Mouse (Mus musculus): ENCODE measurements at regions not wholly inside any gene's neighbourhood (a gene's known extent, or its start where the extent isn't known, plus 50 kb on each side); places are given as distances from the start of the nearest gene placed in this dataset.
A peak's percentile ranks its signal among the peaks of the same experiment; 100 is the strongest.

DNA sequence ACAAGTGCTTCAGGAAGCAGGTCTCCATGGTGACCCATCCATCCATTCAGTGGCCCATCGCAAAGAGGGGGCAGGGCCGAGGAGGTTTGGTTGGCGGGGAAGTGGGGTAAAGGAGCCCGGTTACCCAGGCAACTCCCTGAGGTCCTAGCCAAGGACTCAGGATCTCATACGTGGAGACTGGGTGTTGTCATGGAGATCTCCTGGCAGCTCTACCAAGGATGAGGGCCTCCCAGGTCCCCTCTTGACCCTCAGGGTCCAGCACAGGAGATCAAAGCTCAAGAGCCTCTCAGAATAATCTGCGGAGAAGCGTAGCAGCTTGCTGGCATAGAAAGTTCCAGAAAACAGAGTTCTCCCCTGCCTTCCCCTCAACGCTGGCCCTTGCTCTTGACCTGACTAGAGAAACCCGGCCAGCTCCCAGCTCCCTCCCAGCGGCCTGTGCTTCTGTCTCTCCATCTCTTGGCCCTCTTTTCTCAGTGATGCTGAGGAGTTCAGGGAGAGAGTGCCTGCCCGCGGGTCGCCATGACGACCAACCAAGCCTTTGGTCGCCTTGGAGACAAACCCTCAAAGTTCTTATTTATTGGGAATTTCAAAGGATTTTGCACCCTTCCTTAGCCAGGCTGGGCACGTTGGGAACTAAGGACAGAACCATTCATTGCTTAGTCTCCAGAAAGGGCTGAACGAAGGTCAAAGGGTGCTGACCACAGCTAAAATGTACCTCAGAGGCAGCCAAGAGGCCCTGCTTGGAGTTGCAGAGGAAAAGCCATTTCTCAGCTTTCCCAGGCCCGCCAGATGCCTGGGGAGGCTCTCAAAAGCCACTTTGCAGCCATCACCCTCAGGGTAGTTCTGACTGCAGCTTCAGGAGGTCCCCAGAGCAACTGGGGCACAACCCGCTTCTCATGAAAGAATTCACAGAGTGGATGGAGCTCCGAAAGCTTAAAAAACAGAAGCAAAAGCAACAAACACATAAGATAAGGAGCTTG is 60.0 kb downstream of the Ubiad1 start:
- DNase-seq (ENCODE audit: low read depth, low spot score), result peak; percentile 63

DNA sequence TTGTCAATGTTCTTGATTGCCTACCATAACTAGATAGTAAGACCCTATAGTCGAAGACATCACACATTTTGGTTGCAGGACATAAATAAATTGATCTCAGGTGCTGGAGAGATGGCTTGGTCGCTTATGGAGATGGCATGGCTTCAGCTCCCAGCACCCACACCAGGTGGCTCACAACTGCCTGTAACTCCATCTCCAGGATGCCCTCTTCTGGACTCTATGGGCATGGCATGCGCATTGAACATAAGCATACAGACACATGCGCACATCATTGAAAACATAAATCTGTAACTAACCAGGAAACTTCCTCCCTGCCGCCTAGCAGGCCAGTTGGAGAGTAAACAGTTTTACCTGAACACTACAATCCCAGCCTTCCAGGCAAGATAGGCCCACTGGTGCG is 64.0 kb downstream of the Ubiad1 start:
- peak; percentile 61 for DNase-seq (ENCODE audit: low read depth, low spot score)

DNA sequence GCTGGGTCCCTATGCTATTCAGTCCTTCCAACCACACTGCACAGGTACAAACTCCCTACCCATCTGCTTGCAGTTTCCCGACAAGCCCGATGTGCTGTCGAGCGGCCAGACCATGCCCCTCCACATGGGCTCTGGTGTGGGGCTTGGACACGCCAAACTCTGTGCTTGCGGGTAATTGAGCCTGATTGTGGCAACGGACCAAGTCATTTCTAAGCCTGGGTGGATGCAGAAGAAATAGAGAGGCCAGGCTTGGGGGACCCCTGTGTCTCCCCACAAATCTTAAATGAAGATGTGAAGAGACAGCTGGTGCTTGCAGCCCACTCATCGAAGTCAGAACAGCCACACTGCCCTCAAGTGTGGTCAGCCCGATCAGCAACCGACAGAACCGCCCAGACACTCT is 66.1 kb downstream of the Ubiad1 start:
- no peak for DNase-seq (ENCODE audit: low read depth, low spot score)

DNA sequence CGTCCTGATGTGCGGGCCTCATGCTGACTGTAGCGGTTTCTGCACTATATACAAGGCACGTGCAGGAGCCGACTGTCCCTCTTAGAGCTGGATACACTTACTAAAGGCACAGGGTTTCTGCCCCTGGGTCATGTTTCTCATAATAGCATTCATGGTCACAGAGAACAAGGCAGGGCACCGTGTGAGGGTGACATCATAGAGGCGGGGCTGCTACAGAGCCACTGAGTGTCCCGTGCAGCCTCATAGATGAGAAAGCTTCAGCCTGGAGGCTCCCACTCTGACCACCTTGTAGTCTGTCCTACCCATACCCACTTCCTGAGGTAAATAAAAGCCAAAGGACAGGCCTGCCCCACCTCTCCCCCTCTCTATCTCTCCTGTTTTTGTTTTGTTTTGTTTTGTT is 67.2 kb downstream of the Ubiad1 start:
- DNase-seq (ENCODE audit: low read depth, low spot score), result no peak

DNA sequence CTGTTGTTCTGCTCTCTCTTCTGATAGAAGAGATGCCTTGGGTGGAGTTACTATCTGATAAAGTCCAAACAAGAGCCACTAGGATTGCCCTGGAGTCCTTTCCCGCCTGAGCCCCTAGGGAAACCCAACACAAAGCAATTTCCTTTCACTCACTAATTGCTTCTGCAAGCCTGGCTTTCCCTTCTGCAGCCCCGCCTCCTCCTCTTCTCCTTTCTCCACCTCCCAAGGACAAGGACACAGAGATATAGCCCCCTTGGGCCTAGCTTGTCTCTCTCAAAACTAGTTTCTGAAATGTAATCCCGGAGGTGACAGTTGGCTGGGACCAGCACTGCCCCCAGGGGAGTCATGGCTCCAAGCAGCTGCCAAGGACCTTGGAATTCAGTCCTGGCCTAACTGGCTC is 68.1 kb downstream of the Ubiad1 start:
- peak; percentile 20 for DNase-seq (ENCODE audit: low read depth, low spot score)

DNA sequence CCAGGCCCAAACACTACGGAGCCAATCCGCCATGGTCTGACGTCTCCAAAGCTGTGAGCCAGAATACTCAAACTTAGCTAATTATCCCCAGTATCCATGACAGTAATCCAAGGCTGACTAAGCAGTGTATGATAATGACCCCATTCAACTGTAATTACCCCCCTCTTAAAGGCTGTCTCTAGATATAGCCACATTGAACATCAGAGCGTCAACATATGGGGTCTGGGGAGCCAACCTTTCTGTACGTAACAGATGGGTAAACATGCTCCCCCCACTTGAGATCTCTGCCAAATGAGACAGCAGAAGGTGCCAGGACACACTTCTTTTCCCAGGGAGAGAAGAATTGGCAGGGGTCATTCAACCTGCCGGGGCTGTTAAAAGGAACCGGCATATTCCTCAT is 73.1 kb downstream of the Ubiad1 start:
- no peak for DNase-seq (ENCODE audit: low read depth, low spot score)

DNA sequence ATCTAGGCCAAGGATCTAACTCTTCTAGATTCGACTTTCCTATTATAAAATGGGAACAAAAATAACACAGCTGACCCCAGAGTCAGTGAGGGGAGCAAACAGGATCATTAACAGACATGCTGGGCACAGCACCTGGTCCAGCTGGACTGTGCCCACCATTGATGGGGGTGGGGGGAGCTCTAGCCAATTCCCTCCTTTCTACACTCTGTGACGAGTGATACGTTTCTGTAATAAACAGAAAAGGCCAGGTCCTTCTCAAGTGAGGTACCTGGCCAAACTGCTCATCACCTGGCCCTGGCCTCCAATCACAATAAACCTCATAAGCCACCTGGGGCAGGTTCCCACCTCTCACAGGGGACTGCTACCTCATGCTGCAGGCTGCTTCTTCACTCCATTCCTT is 76.9 kb downstream of the Ubiad1 start:
- DNase-seq (ENCODE audit: low read depth, low spot score), result no peak

DNA sequence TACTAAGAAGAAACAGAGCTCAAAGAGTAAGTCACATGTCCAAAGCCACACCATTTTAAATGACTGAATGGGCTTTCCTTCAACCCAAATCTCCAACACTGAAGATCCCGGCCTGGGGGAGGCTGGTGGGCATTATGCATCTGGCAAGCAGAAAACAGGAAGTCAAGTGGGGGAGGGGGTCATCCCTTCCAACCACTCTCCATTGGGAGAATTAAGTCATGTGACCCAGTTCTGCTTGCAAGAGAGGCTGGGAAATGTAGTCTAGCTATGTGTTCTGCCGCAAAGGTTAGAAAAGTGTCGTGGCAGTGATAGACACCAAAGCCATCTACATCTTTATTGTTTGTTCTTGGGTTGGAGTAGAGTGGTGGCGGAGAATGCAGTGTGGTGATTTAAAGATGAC is 78.0 kb upstream of the Disp3 start:
- peak; percentile 84 for DNase-seq (ENCODE audit: low read depth, low spot score)

DNA sequence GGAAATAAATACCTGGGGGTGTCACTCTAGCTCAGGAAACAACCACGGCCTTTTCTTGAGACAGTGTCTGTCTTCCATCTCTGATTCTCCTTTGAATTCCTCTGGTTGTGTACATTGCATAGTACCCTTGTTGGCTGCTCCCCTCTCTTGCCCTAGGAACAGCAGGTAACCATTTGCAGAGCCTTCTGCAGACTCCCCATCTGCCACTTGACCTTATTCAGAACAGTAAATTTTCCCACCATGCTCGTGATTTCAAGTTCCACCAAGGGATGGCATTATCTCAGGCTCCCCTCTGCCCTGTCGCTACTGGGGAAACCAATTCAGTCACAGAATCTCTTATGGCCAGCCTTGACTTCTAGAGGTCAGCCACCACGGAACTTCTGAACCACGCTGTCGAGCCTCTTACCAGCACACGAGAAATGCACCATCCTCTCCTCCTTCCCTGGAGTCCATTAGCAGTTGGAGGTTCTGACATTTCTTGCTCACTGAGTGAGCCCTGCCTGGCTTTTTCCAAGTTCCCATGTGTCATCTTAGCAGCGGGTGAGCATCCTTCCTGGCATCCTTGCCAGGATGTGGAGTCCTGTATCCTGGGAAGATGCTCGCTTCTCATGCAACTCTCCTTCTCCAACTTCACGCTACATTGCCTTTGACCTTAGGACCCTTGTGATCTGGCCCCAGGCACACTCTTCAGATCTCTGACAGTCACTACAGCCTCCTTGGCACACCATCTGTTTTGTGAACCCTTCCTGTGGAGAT is 75.8 kb upstream of the Disp3 start:
- no peak for DNase-seq (ENCODE audit: low read depth, low spot score)

DNA sequence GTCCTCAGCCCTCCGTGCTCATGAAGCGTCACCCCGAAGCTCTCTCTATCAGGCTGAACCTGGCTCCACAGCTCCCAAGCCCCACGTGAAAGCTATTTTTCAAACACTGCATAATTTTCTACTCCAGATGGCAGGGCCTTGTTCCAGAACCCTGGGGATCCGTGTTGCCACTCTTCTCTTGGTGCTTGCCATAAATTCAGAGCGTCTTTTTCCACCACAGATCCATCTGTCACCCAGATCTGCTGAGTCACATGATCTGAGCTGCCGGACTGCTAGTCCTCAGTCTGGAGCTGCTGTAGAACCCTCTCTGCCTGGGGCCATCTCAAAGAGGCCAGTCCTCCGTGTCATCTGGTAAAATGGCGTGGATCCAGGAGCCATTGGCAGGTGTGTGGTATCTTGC is 73.2 kb upstream of the Disp3 start:
- no peak for DNase-seq (ENCODE audit: low read depth, low spot score)

DNA sequence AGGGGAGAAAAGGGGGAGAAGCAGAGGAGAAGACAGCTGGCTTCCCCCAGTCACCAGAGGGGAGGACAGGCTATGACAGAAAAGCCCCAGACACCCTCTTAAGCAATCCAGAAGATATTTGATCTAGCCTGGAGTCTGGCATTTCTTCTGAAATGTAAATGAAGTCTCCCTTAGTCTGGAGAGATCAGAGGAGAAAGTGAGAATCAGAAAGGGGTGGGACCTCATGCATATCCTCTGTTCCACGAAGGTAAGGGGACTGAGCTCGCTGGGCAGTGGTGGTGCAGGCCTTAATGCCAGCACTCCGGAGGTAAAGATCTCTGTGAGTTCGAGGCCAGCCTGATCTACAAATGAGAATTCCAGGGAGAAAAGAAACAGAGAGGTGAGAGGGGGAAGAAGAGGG is 70.6 kb upstream of the Disp3 start:
- peak; percentile 19 for DNase-seq (ENCODE audit: low read depth, low spot score)

DNA sequence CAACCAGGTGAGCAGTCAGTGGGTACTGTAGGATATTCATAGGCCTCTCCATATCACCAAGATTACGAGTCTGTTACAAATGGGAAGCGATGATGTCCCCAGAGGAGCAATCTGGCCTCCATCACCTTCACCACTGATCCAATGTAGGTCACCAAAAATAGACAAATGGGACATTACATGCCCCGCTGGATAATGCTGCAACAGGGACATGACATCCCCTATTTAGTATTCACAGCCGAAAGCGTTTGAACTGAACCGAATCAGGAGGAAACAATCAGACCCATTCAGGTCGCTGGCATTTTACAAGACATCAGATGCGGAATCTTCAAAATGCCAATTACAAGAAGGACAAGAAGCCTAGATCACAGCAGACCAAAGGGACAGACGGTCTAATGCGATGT is 69.5 kb upstream of the Disp3 start:
- no peak for DNase-seq (ENCODE audit: low read depth, low spot score)

DNA sequence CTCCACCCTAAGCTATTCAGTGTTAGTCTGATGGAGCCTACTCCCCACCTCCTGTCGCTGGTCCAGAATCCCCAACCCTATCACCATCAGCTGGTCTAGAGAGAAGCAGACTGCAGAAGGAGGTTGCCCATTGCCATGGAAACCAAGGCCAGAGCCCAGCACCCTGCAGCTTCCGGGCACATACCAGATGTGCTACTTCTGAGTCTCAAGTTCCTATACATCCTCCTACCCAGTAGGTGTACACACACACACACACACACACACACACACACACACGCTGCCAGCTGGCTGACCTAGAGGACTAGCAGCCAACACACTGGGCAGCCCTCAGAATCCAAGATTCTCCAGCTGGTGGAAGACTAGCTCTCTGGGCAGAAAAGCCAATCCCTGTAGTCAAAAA is 68.9 kb upstream of the Disp3 start:
- no peak for DNase-seq (ENCODE audit: low read depth, low spot score)

DNA sequence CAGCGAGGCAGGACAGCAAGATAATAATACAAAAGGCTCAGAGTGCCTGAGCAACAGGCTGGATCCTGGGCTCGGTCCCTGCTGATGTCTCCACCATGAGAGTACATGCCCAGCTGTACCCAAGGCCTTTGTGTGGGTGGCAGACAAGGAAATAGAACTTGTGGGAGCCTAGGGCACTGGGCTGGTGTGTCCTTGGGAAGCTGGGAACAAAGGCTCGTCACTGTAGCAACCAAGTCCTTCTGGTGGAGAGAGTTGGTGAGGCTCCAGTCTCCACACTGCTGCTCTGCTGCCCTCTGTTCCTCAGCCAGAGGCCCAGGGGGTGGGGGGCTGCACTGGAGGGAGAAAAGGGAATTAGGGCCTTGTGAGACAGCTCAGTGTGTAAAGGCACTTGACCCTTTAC is 66.2 kb upstream of the Disp3 start:
- no peak for DNase-seq (ENCODE audit: low read depth, low spot score)

DNA sequence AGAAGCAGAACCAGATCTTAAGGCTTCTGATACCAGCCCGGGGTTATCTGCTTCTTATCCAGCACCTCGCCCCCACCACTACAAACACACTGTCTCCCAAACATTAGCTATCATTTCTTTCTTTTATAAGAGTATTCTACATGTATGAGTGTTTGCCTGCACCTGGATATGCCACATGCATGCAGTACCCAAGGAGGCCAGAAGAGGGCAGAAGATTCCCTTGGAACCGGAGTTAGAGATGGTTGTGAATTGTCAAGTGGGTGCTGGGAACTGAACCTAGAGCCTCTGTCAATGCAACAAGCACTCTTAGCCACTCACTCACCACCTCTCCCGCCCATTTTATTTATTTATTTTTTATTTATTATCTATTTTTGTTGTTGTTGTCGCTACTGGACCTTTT is 64.9 kb upstream of the Disp3 start:
- peak; percentile 53 for DNase-seq (ENCODE audit: low read depth, low spot score)

DNA sequence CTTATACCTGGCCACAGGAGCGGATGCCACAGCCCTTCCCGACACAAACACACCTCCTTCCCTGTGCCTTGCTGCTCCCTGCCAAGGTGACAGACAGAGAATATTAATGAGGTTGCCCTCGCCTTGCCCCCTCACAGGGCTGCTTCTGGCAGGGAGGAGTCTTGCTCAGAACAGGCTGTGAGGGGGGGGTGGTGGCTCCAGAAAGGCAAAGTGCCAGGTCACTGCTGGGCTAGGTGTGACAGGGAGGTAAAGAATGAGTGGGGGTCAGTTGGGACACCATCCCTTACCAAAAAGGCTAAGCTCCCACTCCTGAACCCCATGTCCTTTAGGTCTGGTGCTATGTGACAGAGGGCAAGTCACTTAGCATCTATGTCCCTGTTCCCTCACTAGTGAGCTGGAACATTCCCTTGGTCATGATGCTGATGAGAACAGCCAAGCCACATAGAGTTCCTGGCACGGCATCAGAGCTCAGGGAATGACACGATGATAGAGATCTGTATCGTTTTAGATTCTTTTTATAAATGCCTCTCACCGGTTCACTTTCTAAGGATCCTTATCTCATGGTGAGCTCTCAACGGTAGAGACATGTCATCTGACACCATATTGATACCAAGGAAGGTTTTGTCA is 53.9 kb upstream of the Disp3 start:
- DNase-seq (ENCODE audit: low read depth, low spot score), result no peak

DNA sequence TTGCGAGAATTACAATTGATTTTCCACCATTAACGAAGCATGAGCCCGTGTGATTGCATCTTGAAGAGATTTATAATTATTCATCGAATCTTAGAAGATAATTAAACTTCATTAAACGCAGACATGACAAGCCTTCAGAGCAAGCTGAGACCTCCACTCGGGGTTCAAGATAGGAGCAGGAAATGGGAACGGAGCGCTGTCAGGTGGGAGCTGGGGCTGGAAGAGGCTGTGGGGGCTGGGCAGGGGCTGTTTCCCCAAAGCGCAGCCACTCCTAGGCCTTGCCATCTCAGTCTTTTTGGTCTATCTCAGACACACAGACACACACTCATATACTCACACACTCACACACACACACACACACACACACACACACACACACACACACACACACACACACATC is 52.6 kb upstream of the Disp3 start:
- no peak for DNase-seq (ENCODE audit: low read depth, low spot score)

DNA sequence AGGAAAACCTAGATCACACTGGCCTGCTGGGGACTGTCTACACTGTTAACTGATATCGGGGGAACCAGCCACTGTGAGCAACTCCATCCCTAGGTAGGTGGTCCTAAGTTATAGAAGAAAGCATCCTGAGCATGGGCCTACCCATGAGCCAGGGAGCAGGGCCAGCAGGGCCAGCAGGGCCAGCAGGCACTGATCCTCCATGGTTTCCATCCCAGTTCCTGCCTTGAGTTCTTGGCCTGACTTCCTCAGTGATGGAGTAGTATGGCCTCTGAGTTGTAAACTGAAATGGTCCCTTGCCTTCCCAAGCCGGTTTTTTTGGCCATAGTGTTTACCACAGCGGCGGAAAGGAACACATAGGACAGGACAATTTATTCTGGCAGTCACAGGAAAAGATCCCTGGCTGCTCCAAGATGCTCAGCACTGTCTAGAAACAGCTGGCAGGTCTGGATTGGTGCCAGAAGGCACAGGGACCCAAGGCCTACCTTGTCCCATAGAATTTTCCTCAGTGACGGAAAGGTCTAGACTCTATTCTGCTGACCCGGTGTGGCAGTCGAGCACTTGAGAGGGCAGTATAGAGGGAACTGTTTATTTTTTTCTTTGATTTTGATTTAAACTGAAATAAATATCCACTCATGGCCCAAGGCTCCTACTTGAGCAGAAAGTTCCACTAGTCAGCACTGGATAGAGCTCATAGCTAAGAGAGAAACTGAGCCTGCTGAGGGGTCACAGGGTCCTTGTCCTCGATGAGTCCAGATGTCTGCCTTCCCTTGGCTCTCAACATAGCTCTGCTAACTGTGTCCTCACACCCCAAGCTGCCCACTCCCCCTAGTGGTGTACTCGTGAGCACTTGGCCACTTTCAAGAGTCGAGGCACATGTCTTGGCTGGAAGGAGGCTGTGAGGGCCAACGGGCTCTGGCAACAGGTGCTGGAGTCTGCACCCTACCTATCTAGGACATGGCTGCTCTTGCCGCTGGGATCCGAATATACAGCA is 50.4 kb upstream of the Disp3 start:
- DNase-seq (ENCODE audit: low read depth, low spot score), result peak; percentile 44

Data from R1 (cell line).